Mouse (Mus musculus) embryonic facial prominence, embryonic 14.5 days (tissue): ENCODE results near the gene Wdtc1. TPM values are rescaled to one million over a fixed set of nuclear protein-coding genes. Genes with fewer than 3 reads are reported as not detected.

Experiments
- ATAC-seq: fragments of 200-750 bp; cut with Nextera tagmentation; 2 replicates; pipeline ENCODE4 v1.8.0; 2017; ENCODE audit warnings: low read depth, moderate number of reproducible peaks, moderate TSS enrichment
- DNase-seq: peaks from one replicate; pipeline ENCODE4 v3.0.0-alpha.2; 2015; ENCODE audit warnings: low spot score
- H3K27ac ChIP-seq: fragments of 300-500 bp; sonication (generic); replicated peaks from 2 replicates; pipeline ENCODE4 v1.5.1; 2014; ENCODE audit warnings: low read depth, mild to moderate bottlenecking, low read length, moderate library complexity
- H3K27me3 ChIP-seq: fragments of 300-500 bp; sonication (generic); replicated peaks from 2 replicates; pipeline ENCODE4 v1.6.1; 2014; ENCODE audit warnings: low read length; ENCODE audit not compliant: control insufficient read depth, insufficient read depth
- H3K36me3 ChIP-seq: fragments of 300-500 bp; sonication (generic); 2 replicates; pipeline ENCODE4 v1.6.1; 2014; ENCODE audit warnings: low read length, mixed read lengths; ENCODE audit not compliant: control insufficient read depth, insufficient read depth
- H3K4me1 ChIP-seq: fragments of 300-500 bp; sonication (generic); 2 replicates; pipeline ENCODE4 v1.6.1; 2014; ENCODE audit warnings: antibody characterized with exemption, low read length; ENCODE audit not compliant: control insufficient read depth, insufficient read depth
- H3K4me2 ChIP-seq: fragments of 300-500 bp; sonication (generic); 2 replicates; pipeline ENCODE4 v1.6.1; 2014; ENCODE audit warnings: low read depth, mild to moderate bottlenecking, low read length, moderate library complexity, mixed read lengths
- H3K4me3 ChIP-seq: fragments of 300-500 bp; sonication (generic); 2 replicates; pipeline ENCODE4 v1.5.1; 2014; ENCODE audit warnings: low read depth, mild to moderate bottlenecking, low read length
- H3K9ac ChIP-seq: fragments of 300-500 bp; sonication (generic); 2 replicates; pipeline ENCODE4 v1.6.1; 2014; ENCODE audit warnings: low read depth, mild to moderate bottlenecking, low read length, moderate library complexity, mixed read lengths
- H3K9me3 ChIP-seq: fragments of 300-500 bp; sonication (generic); 2 replicates; pipeline ENCODE4 v1.6.1; 2016; ENCODE audit warnings: low read length; ENCODE audit not compliant: control insufficient read depth
- WGBS: fragments of 180-500 bp; shearing (Covaris S2); extraction: QIAGEN DNeasy Blood & Tissue Kit; methylation state at CpG from one replicate; pipeline ENCODE4 v1.1.7; 2014; 5-methylcytosine and 5-hydroxymethylcytosine counted together
- polyA plus RNA-seq: library from polyadenylated mRNA; unstranded; fragments of >200 nt; fragmentation: Nextera tagmentation; extraction: Ambion mirVana; gene quantifications from 2 replicates; pipeline ENCODE4 v1.2.1, GENCODE M21; 2014

Gene Wdtc1
- polyA plus RNA-seq, 1 experiment from 2014 or later: 17.4 TPM

DNA sequence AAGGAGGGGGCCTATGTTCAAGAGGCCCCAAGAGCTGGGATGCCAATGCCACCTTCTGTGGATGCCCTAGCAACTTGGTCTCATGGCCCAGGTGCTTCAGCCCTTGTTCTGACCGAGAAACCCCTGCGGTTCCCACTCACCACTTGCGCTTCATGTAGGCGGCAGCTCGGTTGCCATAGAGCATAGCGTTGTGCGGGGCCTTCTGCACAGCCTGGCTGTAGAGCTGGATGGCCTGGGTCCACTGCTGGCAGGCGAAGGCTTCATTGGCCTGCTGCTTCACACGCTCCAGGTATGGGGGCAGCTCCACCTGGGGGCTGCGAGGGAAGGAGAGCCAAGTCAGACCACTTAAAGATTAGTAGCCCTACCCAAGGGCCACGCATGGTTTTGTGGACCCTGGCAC lies 52.9 kb downstream of the Wdtc1 start:
- Histone ChIP-seq H3K4me3 (no peak overlapping the region), H3K27ac (no peak overlapping the region), H3K36me3 (peaks cover 58% of the 10 kb centered on the region), H3K27me3 (no peaks in the 10 kb centered on the region), H3K9me3 (no peaks in the 10 kb centered on the region), H3K4me1 (no peaks in the 10 kb centered on the region), H3K4me2 (no peak overlapping the region), H3K9ac (no peak overlapping the region)
- ATAC-seq: no peak
- no peak for DNase-seq
- WGBS: 95% methylated on average over 11 of the region's 11 CpGs

- H3K4me3 ChIP-seq: no peak overlapping the region
- ATAC-seq (no peak), DNase-seq (no peak)
- H3K27ac ChIP-seq: no peak overlapping the region
- no peaks in the 10 kb centered on the region for H3K9me3 ChIP-seq
- 60% methylated on average over 5 of the region's 5 CpGs for WGBS
- H3K36me3 ChIP-seq: peaks cover 63% of the 10 kb centered on the region
- no peaks in the 10 kb centered on the region for H3K4me1 ChIP-seq
- no peak overlapping the region for H3K4me2 ChIP-seq
- H3K27me3 ChIP-seq: no peaks in the 10 kb centered on the region
- no peak overlapping the region for H3K9ac ChIP-seq
Observed at GRCm38 (mm10) chr4:133299701-133300100, 53.6 kb downstream of the Wdtc1 start.

GRCm38 (mm10) chr4:133298516-133299365 lies 54.5 kb downstream of the Wdtc1 start:
- no peak overlapping the region for H3K4me2 ChIP-seq
- ATAC-seq (no peak), DNase-seq (no peak)
- no peak overlapping the region for H3K4me3 ChIP-seq
- H3K9ac ChIP-seq: no peak overlapping the region
- WGBS: 33% methylated on average over 12 of the region's 12 CpGs
- peak overlapping the region; percentile 65; the same call in 1 of the 2 replicates for H3K27ac ChIP-seq
- H3K4me1 ChIP-seq: peaks cover under 1% of the 10 kb centered on the region; the same call in 1 of the 2 replicates
- H3K27me3 ChIP-seq: no peaks in the 10 kb centered on the region
- H3K36me3 ChIP-seq: peaks cover 63% of the 10 kb centered on the region
- no peaks in the 10 kb centered on the region for H3K9me3 ChIP-seq

DNA sequence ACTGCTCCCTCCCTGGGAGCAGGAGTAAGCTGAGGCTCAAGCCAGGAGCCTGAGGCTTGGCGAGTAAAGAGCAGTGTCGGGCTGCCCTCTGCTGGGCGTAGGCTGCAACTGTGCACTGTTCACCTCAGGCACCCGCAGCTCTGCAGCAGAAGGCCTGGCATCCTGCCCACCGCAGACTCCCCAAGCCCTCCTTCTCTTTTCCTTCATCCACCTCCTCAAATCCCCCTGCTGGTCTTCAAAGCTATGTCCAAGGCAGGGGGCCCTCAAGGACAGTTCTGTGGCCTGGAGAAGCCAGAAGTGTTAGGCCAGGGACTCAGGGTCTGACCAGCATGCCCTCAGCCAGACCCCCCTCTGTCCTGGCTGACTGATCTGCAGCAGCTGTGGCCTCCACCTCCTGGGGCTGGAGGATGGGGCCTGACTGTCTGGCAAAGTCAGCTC lies 55.5 kb downstream of the Wdtc1 start:
- Histone ChIP-seq H3K27ac (0 out of 2 replicates have a peak overlapping the region, but pooled peaks have one; percentile 65), H3K9ac (peak overlapping the region; percentile 43; the same call in 1 of the 2 replicates), H3K9me3 (no peaks in the 10 kb centered on the region), H3K4me1 (peaks cover 10% of the 10 kb centered on the region), H3K4me2 (no peak overlapping the region), H3K36me3 (peaks cover 57% of the 10 kb centered on the region), H3K27me3 (no peaks in the 10 kb centered on the region), H3K4me3 (no peak overlapping the region)
- ATAC-seq (peak; percentile 91), DNase-seq (peak; percentile 91)
- 4% methylated on average over 3 of the region's 5 CpGs for WGBS

- Histone ChIP-seq H3K9me3 (no peaks in the 10 kb centered on the region), H3K4me2 (no peak overlapping the region), H3K4me1 (peaks cover 10% of the 10 kb centered on the region), H3K36me3 (peaks cover 57% of the 10 kb centered on the region), H3K4me3 (no peak overlapping the region), H3K27me3 (no peaks in the 10 kb centered on the region), H3K27ac (0 out of 2 replicates have a peak overlapping the region, but pooled peaks have one; percentile 65), H3K9ac (0 out of 2 replicates have a peak overlapping the region, but pooled peaks have one; percentile 2)
- DNase-seq: no peak
- ATAC-seq: no peak
- WGBS: 67% methylated on average over 10 of the region's 10 CpGs
Observed at GRCm38 (mm10) chr4:133297360-133297759, 55.9 kb downstream of the Wdtc1 start.

- H3K9ac ChIP-seq: peak overlapping the region; percentile 40; the same call in 1 of the 2 replicates
- 29% methylated on average over 10 of the region's 11 CpGs for WGBS
- peaks cover 39% of the 10 kb centered on the region for H3K36me3 ChIP-seq
- no peak for ATAC-seq
- H3K4me1 ChIP-seq: peaks cover 10% of the 10 kb centered on the region
- no peaks in the 10 kb centered on the region for H3K9me3 ChIP-seq
- no peaks in the 10 kb centered on the region for H3K27me3 ChIP-seq
- no peak overlapping the region for H3K27ac ChIP-seq
- H3K4me2 ChIP-seq: no peak overlapping the region
- H3K4me3 ChIP-seq: no peak overlapping the region
- DNase-seq: no peak
Observed at GRCm38 (mm10) chr4:133294084-133294483, 59.2 kb downstream of the Wdtc1 start.

- Histone ChIP-seq H3K9me3 (no peaks in the 10 kb centered on the region), H3K27ac (no peak overlapping the region), H3K36me3 (peaks cover 37% of the 10 kb centered on the region), H3K4me2 (no peak overlapping the region), H3K4me3 (no peak overlapping the region), H3K9ac (peak overlapping the region; percentile 40; the same call in 1 of the 2 replicates), H3K4me1 (peaks cover 10% of the 10 kb centered on the region), H3K27me3 (no peaks in the 10 kb centered on the region)
- 21% methylated on average over 21 of the region's 24 CpGs for WGBS
- DNase-seq (peak; percentile 44), ATAC-seq (no peak)
Observed at GRCm38 (mm10) chr4:133292901-133293843, 60.1 kb downstream of the Wdtc1 start.

DNA sequence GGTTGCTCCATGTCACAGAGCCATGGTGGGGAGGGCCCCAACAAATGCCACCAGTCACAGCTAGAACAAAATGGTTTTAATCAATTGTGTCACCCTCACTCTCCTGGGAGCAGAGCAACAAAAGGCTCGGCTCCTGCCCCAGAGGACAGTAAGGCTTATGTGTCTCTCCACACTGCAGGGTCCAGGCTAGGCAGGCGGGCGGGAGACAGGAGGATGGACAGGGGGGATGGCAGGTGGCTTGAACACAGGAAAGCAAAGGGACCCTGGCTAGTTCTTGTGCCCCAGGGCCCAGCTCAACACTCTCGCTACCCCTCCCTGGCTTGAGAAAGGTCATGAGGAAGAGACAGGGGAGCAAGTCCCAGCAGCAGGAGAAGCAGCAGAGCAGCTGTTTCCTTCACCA lies 60.9 kb downstream of the Wdtc1 start:
- no peak for ATAC-seq
- H3K4me1 ChIP-seq: peaks cover 10% of the 10 kb centered on the region
- no peak for DNase-seq
- no peaks in the 10 kb centered on the region for H3K27me3 ChIP-seq
- H3K4me2 ChIP-seq: no peak overlapping the region
- peaks cover 37% of the 10 kb centered on the region for H3K36me3 ChIP-seq
- no peak overlapping the region for H3K9ac ChIP-seq
- no peaks in the 10 kb centered on the region for H3K9me3 ChIP-seq
- 75% methylated on average over 4 of the region's 4 CpGs for WGBS
- no peak overlapping the region for H3K4me3 ChIP-seq
- no peak overlapping the region for H3K27ac ChIP-seq
